Mouse (Mus musculus): Measurements from ENCODE around the gene Dbndd2.

Gene Dbndd2

DNA sequence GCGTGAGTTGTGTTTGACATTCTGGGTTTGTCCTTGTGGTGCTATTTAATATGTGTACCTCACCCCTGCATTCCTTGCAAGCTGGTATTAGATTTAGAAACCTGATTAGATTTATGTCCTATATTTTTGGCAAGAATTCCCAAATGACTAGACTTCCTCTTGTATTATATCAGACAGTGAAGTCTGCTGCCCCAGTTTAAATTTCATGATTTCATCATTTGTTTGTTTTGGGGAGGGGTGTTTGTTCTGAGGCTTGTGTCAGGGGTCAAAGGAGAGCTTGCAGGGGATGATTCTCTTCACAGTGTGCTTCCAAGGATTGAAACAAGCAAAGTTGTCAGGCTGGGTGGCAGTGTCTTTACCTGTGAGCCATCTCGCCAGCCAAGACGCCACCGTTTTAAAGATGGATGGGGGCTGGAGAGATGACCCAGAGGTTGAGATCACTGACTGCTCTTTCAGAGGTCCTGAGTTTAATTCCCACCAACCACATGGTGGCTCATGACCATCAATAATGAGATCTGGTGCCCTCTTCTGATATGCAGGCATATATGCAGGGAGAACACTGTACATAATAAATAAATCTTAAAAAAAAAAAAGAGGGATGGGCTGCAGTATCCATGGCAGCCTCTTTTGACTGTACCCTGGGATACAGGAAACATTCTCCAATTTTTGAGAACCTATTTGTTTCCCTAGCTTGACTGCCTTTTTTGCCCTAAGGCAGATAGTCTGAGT lies 19.9 kb downstream of the Dbndd2 start:
- no peak for DNase-seq

DNA sequence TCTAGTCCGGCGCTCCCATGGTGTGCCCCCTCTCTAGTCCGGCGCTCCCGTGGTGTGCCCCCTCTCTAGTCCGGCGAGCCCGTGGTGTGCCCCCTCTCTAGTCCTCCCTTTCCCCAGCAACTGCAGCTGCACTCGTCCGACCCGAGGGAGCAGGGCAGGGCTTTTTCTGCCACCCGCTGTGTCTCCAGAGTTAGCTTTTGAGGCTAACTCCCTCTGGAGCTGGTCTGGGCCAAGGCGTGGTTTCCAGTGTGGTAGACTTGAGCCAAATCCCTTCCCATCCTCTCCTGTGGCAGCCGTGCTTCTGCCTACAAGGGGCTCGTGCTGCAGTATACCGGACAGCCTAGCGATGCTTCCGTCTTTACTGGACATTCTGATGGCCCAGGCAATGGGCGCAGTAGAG lies 21.9 kb downstream of the Dbndd2 start:
- DNase-seq: no peak

DNA sequence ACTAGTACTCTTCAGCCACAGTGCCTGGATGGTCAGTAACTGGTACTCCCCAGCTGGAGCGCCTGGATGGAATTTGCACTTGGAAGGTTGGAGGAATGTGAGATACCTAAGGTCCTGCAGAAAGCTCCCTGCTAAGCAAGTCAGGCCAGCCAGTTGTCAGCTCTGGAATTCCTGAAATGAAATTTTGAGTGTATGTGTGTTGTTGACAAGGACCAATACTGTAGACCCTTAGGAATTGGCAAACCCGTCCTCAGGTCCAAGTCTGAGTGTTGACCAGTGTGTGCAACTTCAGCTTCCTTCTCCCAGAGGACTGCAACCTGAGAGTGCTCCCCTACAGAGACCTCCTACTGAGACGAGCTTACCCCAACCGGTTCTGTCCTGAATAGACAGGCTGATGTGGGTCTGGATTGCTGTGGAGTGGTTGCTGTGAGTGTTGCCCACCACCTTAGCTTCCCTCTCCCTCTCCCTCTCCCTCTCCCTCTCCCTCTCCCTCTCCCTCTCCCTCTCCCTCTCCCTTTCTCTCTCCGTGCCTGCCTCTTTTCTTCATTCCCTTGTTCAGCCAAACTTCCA lies 24.8 kb downstream of the Dbndd2 start:
- DNase-seq: no peak

DNA sequence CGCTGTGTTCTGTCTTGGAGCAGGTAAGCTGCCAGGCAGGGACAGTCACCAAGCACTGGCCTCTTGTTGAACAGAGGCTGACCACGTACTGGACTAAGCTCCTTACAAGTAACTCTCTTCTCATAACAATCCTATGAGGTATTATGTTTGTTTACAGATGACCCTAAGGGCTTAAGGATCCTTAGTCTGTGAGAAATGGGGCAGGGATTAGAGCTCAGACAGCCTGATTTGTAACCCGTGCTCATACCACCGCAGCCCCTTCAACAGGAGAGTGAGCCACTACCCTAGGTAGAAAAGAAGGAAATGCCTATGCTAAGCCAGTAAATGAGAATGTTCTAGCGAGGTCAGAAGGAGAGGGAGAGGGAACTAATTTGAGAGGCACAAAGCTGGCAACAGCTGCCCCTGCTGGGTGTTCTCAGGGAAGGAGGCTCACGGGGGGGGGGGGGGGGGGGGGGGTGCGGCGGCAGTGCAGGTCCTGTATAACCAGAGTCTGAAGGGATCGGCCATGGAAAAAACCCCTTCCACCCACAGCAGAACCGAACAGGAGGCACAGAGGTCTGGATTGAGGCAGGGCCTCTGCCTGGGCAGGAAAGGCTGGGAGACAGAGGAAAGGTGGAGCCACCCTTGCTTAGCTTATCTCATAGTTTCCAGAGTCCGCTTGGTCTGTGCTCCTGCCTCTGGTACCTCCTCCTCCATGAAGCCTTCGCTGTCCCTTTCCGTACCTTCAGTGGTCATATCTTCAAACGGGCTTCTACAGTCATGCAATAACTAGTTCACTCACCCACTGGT lies 26.4 kb downstream of the Dbndd2 start:
- DNase-seq: no peak

DNA sequence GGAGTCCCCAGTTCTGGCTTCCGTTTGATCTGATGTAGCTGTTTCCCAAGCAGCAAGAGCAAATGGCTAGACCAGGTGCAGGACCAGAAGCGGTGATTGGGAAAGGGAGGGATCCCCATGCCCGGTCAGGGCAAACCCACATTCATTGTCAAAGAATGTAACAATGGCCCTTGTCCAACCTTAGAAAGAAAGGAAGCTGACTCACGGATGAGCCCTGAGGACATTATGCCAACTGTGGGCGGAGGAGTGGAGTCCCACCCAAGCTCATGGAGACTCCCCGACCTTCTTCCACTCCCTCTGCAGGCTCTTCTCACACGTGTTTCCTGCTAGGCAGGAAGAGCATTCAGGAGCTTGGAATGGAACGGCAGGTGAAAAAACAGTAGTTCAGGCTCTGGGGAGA lies 27.5 kb downstream of the Dbndd2 start:
- no peak for DNase-seq

DNA sequence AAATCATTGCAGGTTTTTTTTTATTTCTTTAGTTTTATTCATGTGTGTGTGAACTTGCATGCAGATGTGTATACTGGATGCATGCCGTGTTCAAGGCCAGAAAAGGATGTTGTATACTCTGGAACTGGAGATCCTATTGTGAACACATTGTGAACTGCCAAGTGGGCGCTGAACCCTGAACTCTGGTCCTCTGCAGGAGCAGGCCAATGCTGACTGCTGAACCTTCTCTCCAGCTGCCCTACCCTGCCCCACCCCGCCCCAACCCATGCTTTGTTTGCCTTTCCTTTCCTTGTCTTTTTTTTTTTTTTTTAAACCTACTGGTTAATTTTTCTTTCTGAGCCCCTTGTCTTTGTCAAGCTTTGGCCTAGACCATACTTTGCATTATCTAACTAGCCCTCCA lies 29.0 kb downstream of the Dbndd2 start:
- DNase-seq: no peak

DNA sequence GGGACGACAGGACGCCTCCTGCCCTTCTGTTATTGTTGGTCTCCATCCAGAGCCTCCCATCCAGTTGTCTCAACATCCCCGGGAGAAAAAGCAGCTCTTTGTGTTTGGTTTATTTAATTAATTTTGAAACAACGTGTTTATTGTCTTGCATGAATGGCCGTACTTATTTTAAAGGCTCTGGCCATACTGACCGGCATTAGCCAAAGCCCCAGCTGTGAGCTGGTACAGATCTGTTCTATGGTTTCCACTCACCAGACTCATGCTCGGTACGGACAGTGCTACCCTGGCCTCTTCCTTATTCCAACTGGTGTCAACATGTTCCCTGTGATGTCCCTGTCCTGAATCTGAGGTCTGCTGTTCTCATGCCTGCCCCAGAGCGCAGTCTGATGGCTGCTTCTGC lies 30.0 kb downstream of the Dbndd2 start:
- no peak for DNase-seq

DNA sequence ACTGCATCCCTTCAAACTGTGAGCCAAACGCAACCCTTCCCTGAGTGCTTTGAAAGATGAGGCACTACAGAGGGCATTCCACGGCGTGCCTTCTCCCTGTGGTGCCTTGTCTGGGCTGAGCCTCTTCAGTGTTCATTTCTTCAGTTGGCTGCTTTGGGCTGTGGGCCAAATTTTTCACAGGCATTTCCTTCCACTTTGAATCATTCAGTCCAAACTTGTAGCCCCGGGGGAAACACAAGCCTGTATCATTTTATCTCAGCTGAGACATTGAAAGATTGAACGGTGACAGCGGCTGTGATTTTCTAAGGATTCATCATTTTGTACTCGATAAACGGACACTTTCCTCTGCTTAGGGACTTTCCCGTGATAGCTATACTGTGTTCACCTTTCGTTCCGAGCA lies 30.7 kb downstream of the Dbndd2 start:
- no peak for DNase-seq

DNA sequence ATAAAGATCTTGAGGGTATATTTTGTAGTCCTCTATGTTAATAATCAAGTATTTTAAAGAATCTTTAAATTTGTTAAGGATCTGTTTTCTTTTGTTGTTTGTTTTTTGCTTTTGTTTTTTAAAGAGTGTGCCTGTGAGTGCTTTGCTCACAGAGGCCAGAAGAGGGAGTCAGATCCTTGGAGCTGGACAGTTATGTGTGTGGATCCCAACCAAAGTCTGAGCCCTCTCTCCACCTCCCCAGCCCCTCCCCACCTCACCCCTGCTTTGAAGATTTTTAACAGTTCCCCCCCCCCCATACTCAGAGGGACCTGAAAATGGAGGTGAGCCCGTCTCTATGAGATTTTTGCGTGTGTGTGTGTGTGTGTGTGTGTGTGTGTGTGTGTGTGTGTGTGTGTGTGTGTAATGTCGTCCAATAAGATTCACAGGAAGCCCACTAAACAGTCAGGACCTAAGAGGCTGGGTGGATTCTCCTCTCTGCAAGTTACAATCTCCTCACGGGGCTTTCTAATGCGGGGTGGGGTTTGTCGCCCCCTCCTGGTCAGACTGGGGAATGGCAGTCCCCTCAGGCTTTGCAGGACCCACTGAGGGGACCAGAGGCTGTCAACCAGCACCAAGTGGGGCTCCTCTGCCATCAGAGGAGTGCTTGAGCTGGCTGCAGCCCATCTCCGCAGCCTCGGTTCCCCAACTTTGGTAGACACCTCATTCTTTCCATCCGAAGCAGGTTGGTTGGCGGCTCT lies 31.7 kb downstream of the Dbndd2 start:
- DNase-seq: no peak

DNA sequence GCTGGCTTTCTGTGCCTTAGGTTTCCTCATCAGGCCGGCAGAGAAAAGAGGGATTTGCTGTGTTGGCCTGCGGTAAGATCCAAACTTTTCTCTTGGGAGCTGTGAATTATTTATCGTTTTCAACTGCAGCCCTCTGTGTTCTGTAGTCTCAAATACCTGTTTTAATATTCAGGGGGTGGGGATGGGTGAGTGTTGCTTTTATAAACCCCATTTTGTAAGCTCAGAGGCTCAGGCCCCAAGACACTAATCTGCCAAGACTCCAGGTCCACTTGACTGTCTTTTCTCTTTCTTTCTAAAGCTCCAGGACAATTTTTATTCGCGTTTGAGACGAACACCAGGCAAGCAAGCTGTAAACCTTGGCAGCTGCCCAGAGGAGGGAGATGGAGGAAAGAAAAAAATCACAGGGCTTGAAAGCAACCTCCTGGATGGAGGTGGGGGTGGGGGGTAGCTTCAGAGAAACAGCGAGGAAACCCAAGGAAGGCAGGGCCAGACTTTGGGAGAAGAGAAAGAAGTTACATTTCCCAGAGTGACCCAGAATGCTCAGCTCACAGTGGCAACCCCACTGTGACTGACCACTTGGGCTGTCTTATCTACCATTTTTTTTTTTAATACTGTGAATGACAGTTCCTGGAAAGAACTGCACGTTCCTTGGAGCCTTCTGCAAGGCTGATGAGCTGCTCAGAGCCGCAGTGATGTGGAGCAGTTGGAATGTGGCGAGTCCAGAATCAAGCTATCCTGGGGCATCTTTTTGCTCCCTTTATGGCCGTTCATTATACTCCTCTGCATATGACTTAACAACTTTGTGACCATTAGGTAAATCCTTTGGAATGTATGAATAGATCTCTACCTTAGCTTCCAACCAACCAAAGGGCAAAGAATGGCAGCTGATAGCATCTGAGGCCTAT lies 32.6 kb downstream of the Dbndd2 start:
- DNase-seq: peak; percentile 48

DNA sequence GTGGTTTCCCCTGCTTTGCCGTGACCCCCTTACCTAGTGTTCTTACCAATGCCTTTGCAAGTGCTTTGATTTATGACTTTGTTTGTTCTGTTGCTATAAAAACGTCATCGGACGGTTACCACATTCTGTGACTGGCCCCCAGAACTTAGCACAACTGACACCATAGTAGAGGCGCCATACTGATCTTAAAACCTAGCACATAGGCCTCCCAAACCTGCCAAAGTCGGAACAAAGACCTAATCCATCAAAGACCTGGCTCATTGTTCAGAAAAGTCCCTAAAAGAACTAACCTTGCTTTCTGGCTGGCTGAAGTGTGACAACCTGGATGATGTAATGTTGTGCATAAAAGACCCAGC lies 33.2 kb downstream of the Dbndd2 start:
- DNase-seq: no peak

DNA sequence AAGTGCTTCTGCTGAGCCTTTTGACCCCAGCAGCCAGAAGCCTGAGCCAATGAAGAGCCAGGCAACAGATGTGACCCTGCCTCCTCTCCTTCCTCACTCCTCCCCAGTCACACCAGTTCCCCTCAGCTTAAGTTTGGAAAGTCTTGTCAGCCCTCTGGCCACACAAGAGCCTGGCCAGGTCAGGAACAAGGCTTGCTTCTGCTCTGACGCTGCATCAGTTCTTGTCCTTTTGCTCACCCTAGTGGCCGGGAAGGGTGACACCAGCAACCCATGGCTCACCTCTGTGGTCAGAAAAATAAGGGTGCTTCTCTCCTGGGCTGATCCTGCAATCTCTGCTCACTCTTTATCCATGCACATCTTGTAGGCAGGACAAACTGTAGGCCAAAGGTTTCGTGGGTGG lies 34.9 kb downstream of the Dbndd2 start:
- DNase-seq: no peak

DNA sequence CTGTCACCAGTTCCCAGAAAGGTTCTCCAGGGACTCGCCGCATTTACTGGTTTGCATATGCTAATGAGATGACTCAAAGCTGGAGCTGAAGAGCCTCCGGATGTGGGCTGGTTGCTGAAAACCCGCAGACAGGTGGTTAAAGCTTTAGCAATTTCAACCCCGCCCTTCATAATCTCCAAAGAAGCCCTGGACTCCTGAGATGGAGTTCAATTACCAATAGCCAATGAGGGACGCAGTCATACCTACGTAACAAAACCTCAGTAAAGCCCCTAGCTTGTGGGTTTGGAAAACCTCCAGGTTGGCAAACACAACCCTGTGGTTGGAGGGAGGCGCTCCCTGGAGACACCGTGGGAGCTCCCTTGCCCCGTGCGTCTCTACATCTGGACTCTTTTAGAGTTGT lies 35.9 kb downstream of the Dbndd2 start:
- DNase-seq: no peak

DNA sequence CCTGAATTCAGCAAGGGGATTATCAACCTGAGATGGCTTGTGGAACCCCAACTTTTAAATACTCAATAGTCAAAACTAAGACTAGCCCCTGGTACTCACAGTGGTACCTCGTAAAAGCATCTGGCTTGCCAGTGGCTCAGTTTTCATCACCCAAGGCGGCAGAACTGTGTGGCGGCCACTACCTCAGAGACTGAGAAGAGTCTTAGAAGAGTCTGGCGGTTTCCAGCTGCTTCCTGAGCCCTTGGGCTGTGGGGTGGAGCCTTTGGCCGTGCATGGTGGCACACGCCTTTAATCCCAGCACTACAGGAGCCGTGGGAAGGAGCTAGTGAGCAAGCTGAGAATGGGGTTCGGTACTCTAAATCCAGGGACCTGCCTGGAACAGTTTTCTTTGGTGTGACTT lies 36.4 kb downstream of the Dbndd2 start:
- no peak for DNase-seq

DNA sequence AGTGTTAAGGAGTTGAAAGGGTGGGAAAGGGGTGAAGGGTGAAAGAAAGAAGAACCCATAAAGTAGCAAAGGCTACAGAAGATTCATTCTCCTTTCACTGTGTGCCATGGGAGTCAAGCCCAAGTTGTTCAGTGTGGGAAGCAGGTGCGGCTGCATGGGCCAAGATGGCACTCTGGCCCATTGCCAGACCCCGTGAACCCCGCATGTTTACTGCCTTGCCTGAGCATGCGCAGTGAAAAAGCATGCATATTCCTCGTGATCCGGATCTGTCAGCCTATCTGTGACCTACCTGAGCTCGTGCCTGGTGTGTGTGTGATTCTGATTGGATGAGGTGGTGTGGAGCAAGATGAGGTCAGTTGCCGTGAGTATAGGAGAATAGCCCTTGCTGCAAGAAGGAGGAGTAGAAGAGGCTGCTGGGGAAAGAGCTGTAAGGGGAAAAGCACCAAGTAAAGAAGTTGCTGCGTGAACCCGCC lies 37.4 kb downstream of the Dbndd2 start:
- no peak for DNase-seq

DNA sequence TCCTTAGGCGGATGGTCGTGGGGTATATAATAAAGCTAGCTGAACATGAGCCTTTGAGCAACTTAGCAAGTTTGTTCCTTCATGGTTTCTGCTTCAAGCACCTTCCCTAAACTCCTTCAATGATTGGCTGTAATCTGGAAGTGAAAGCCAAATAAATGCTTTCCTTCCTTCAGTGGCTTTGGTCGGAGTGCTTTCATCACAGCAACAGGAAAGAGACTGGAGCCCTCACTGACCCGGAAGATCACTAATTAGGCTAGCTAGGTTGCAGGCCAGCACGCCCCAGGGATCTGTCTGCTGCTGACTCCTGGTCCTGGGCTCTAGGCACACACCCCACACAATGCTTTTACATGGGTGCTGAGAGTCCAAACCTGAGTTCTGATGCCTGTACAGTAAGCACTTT lies 42.7 kb downstream of the Dbndd2 start:
- no peak for DNase-seq

DNA sequence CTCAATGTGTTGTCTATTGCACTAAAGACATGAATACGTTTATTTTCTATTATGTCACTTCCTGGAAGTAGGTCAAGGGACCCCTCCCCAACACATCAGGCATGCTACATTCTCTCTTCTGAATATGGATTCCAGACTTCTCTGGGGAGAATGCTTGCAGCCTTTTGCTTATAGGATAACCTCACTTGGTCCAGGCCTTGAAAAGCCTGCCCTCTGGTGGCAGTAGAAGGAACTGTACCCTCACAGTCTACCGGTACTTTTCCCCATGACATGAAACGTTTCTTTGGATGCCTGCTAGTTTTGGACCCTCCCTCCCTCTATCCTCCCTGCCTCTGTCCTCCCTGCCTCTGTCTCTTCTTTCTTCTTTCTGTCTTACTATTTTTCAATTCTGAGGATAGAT lies 45.3 kb downstream of the Dbndd2 start:
- peak; percentile 82 for DNase-seq

DNA sequence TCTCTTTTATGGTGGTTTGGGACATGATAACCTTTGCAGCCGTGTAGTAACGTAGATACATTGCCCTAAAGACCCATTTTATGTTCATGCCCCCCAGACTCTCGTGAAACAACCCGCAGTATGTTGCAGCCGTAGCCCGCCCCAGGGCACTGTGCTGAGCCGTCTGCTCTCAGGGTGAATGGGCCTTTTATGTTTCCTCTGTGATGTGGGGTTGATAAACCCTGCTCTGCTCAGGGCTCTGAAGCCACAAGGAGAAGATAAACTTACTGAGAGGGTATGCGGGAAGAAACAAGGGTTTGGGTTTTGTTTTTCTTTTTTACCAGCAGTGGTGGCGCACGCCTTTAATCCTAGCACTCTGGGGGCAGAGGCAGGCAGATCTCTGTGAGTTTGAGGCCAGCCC lies 48.4 kb downstream of the Dbndd2 start:
- no peak for DNase-seq

DNA sequence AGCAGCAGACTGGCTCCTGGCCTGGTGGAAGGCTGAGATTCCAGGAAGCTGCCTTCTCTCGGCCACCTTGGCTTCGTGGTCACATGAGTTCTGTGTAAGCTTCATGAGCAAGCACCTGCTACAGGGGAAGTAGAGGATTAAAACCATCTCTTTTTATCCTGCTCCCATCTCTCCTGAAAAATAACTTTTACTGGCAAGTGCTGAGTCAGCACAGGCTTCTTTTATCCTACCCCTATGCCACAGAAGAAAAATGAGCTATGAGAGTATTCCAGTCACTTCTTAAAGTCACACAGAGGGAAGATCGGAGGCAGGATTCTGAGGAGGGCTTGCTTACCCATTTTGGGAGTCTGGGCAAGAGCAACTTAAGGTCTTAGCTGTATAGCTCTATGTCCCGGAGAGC lies 51.1 kb downstream of the Dbndd2 start:
- DNase-seq: no peak

DNA sequence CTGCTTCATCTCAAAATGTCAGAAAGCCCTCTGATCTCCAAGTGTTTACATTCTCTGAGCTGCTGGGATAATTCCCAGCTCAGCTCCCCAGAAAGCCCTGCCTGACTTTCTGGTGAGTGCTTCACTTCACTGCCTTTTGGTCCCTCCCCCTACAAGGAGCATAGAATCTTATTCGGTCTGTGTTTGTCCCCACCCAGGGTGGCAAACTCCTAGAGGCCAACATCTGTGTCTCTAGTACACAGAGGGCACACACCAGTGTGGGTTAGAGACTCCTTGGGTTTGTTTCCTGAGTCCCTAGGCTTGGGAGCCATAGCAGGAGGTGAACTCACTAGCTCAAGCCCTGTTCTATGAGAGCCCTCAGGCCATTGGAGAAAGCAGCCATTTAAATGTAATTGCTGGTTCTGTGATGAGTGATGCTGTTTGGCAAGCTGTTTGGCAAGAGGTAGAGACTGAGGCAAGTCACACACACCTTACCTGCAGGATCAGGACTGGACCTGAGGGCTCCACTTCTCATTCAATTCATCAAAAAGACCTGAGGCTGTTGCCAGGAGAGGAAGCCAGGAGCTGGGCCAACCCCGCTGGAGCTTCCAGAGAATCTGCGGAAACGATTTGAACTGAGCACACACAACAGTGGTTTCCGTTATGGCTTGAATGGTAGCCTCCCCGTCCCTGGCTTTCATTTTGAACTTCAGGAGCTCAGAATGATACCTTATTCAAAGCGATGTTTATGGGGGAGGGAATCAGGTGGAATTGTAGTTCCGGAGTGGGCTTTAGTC lies 54.9 kb downstream of the Dbndd2 start:
- DNase-seq: no peak

DNA sequence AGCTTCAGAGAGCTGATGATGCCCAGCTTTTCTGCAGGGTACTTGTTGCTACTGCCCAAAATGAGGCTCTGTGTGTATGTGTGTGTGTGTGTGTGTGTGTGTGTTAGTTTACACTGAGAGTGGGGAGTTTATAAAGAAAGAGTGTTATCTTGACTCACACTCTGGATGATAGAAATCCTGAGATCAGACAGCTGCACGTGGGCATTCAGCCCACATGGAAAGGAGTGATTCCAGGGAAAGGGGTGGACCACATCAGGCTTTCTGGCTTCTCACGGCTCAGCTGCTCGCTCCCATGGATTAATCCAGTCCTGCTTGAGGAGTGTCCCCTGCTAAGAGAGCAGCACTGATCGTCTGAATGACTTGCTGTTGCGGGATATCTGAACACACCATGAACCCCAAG lies 56.2 kb downstream of the Dbndd2 start:
- peak; percentile 45 for DNase-seq

DNA sequence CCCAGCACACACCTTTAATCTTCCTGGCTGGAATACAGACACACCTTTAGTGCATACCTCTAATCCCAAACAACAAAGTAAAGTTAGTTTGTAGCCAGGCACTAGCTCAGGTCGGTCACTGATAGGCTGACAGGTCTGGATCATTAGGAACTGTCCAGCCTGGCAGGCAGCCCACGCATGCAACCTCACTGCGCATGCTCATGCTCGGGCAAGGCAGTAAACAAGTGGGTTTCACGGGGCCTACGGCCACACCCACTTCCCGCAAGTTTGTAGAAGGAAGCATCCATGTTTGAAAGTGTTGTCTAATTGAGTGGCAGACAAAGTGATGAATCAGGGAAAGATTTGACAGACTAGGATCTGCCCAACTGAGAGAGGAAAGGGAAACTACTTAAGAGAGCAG lies 56.7 kb downstream of the Dbndd2 start:
- DNase-seq: no peak
